Mouse (Mus musculus): ENCODE measurements around the gene AC161166.1.

Gene AC161166.1

DNA sequence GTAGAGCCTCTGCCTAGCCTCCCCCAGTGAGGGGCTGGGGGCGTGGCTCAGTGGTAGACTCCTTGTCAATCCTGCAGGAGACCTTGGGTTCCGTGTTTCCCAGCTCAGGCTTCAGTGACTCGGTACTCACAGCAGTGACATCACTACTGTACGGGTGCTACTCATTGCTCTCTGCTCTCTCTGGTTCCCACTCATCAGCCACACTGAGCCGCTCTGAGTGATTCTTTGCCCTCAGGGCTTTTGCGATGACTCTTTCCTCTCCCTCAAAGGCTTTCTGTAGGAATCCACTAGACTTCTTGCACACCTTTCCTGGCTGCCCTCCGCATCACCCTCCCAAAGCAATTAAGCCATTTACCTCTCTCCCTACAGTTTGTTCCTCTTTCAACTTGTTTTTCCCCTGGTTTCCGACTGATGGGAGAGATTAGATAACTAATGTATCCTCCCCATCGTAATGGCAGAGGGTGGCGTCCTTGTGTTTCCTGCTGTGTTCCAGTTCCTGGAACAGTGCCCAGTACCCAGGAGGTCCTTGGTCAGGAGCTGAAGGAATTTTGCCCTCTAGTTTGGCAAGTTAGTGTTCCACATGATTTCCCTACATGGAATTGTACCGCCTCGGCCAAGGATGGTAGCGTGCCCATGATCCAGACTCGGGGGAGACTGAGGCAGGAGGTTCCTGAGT, 50.7 kb downstream of the AC161166.1 start:
- DNase-seq (ENCODE audit: low spot score in 2 of 2), result no peak

All from urinary bladder, postnatal 36 days (tissue).